Mouse (Mus musculus) urinary bladder, adult 18-20 months (tissue): ENCODE results near the gene Fcgrt.

ENCODE experiments used
- DNase-seq, 2 experiments: peaks; one replicate each; pipeline ENCODE4 v3.0.0; 2022; ENCODE audit warnings: low spot score in 2 of 2, mixed read lengths in 2 of 2

The Fcgrt gene

DNA sequence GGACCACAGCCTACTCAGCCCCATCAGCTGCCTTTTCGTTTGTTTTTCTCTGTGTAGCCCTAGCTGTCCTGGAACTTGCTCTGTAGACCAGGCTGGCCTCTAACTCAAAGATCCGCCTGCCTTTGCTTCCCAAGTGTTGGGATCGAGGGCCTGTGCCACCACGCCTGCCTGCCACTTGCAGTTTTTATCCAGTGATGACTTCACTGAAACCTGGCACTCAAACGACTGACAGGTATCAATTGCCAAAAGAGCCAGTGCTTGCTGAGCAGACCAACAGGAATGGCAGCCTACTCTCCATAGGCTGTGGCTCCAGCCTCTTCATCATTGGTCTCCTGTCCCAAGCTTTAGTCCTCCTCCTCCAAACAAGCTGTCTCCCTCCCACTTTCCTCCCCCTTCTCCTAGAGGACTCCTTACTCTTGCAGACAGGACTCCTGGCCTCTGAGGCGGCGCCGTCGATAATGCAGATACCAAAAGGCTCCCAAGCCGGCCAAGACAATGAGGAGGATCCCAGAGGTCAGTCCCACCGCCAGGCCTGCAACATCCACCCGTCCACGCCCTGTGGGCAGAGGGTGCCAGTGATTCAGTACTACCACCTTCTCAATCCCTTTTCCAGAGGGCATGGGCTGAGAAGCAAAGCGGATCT is 47.2 kb downstream of the Fcgrt start:
- no peak for DNase-seq

GRCm38 (mm10) chr7:45053931-45054510 is 49.6 kb downstream of the Fcgrt start:
- peak; percentile 90 to 94 for DNase-seq

DNA sequence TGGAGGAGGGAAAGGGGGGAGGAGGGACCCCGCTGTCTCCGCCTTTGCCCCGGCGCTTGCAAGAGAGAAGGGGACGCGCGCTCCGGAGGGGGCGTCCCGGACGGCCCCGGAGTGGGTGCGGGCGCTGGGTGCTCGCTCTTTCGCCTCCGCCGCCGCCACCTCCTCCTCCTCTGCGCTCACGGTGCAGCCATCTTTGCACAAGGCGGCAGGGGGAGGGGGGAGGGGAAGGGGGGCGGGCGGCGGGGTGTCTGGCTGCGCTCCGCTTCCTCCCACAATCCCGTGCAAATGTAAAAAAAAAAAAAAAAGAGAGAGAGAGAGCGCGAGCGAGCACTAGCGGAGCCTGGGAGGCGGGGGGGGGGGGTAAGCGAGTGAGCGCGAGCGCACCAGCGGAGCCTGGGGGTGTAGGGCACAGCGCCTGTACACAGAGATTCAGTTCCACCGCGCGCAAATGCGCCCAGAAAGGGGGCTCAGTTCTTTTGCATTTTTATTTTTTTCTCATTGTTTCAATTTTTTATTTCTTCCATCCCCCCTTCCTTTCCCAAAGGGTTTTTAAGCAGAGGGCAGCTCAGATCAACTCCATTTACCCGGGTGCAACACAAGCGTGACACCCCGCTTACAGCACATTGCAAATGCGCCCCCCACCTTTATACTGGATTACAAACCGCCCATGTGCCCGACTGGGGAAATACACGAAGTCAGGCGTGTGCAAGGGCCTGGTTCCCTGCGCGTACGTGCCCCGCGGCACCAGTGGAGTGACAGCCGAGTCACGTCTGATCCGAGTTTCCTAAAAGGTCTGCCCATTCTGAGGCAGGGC is 50.3 kb downstream of the Fcgrt start:
- peak; percentile 70 to 78 for DNase-seq

DNA sequence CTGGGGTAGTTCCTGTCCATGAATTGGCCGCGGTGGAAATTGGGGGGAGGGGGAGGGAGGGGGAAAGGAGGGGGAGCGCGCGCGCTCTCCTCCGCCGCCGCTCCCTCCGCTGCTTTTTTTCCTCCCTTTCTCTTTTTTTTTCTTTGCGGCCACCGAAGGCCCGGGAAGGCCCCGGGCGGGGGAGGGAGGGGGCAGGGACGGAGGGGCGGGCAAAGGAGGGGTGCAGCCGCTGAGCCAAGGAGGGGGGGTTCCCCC is 50.9 kb downstream of the Fcgrt start, which contains the start of gene Prr12:
Prr12 (minus strand) TSS at position 20 of the 255 bp plus-strand sequence.
- no peak for DNase-seq

DNA sequence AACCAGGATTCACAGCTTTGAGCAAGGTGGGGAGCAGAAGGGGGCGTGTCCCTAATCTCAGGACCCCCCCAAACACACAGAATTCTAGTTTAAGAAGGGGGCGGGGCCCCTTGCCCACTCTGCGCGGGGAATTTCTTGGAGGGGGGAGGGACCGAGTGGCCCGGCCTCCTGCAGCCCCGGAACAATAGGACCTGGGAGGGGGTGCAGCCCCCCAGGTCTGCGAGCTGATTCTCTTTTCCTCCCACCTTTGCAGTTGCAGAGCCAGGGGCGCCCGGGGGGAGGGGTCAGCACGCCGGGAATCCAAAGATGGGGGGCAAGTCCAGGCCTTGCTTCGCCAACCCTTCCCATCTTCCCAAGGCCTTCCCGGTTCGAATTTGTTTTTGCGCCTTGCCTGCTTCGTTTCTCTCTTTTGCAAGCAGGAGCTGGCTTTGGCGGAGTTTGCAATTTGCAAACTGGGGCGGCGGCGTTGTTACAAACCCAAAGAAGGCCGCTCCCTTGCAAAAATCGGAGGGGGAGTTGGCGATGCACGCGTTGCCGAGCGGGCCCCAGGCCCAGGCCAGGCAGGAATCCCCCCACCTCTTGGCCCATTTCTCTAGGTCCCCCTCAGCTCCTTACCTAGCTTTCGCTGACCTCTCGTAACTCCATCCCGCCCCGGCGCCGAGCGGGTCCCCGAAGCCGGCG is 51.3 kb downstream of the Fcgrt start:
- peak in 1 of 2 experiments; percentile 42 for DNase-seq

- DNase-seq, result no peak
Observed at GRCm38 (mm10) chr7:45051601-45051974, 52.1 kb downstream of the Fcgrt start.

DNA sequence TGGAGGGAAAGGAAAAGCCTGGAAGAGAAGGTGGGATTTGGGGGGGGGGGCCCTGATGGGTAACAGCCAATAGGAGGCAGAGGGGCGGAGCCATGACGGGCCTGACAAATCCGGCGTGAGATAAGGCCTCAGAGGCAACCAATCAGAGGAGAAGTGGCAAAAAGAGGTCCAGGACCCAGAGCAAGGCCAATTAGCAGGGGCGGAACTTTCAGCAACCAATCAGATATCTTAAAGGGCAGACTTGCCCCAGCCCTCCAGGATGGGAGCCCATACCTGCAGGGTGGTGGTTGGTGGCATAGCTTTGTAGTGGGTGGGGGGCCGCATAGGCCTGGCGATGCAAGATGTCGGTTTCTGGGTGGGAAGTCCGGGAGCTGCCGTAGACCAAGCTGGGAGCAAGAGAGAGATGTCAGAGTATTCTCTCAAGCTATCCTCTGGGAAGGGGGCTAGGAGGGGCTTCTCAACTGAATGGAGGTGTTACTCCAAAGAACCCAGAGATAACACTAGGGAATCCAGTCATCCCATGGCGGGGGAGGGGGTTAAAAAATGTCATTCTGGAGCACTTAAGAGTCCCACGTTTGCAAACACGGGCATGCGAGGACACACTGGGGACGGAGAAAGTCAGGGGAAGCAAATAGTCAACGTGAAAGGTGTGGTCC is 52.6 kb downstream of the Fcgrt start:
- DNase-seq, result no peak

DNA sequence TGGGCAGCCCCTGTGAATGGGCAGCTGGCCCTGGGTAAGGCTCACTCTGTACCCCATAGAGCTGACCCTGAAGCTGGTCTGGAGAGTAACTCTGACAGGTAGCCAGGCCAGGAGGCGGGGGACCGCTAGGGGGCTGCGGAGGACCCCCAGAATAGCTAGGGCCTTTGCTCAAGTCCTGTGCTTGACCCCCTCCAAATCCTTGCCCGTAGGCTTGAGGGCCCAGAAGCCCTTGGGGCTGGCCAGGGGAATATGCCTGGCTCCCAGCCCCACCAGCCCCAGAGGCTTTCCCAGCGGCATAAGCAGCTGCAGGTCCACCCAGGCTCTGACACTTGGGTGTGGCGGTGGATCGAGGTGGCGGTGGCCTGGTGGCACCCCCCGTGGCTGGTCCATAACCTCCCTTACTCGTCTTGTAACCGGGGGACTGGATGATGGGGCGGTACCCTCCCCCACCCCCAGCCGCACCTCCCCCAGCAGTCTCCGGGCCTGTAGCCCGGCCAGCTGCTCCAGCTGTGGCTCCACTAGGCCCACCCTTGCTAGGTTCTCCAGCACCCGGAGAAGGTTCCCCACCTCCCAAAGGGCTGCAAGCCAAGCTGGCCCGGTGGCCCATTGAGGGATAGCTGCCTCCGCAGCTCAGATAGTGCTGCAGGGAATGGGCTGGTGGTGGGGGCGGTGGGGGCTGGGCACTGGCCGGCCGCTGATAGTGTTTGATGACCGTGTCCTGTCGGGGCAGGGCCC is 54.6 kb downstream of the Fcgrt start:
- no peak for DNase-seq

DNA sequence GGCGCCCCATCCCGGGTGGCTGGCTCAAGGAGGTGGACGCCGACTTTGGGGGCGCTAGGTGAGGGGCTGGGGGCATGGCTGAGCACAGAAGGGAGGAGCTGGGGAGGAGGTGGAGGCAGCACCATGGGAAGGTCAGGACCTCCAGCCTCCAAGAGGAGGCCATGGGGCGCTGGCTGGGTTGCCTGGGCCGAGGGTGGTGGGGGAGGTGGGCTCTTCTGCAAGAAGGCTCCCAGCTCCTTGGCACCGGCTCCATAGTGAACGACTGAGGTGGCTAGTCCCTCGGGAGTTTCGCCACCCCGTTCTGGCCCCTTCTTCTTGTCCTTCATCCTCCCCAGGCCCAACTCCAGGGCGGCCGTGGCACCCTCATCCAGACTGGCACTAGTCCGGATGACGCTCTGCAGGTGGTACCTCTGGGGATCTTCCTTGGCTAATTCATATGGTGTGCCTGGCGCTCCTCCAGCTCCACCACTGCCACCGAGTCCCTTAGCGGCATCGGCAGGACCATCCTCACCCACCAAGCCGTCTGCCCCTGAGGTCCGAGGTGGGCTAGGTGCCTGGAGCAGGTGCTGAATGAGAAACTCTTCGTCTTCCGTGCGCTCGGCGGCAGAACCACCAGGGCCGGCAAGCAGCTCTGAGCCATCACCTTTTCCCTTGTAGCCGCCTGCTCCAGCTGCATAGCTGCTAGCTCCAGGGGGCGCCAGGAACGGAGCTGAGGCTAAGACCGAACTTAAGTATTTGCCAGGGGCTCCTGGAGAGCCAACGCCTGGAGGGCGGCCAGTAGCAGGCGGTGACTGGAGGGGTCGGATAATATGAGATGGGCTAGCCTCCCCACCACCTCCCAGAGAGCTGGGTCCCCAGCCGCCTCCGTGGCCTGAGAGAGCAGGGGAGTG is 55.4 kb downstream of the Fcgrt start:
- no peak for DNase-seq

DNA sequence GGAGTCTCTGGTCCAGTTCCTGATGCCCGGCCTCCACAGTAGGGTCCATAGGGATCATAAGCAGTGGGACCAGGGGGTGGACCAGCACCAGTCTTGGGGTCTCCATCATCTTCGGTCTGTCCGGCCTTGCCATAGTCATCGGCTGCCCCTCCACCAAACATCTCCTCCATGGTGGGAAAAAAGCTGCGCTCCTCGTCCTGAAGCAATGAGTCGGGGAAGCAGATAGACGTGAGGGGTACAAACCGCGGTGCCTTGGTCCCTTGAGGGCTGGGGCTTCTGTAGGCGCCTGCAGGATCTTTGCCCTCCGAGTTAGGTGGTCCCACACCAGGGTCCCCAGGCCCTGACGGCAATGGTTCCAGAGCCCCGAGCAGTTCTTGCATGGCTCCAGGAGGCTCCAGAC is 56.2 kb downstream of the Fcgrt start:
- DNase-seq, result no peak

DNA sequence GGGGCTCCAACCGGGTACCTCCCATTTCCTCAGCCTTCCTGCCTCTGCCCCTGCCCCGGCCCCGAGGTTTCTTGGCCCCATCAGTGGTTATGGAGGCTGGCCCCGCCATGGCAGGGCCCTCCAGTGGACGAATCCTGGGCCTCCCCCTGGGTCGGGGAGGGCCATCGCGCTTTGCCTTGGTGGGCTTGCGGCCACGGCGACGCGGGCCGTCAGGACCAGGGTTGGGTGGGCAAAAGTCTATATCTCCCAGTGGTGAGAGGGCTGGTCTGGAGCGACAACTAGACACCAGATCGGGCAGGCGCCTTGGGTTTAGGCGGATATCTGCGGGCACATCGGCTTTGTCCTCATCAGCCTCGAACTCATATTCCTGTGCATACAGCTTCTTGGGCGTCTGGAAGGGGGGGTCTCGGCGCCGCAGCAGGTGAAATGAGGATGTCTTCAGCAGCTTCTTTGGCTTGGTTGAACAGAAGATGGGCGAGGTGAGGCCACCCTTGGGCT is 56.7 kb downstream of the Fcgrt start:
- DNase-seq, result no peak

- DNase-seq, result no peak
Observed at GRCm38 (mm10) chr7:45045741-45046140, 57.9 kb downstream of the Fcgrt start.

- DNase-seq, result no peak
Observed at GRCm38 (mm10) chr7:45043307-45043706, 60.3 kb downstream of the Fcgrt start.
